Mouse (Mus musculus) G1E (cell line): Measurements from ENCODE around the gene Epha2.

ENCODE experiments used
- CTCF ChIP-seq: IDR thresholded peaks from 2 replicates; pipeline ENCODE4 v1.5.1; 2012; ENCODE audit warnings: low read depth, low read length, inconsistent platforms, mixed read lengths
- GATA1 ChIP-seq: IDR thresholded peaks from 2 replicates; pipeline ENCODE4 v1.6.1; 2012; ENCODE audit warnings: borderline replicate concordance, low read length, inconsistent platforms, mixed read lengths
- POLR2AphosphoS5 ChIP-seq: IDR thresholded peaks from 2 replicates; pipeline ENCODE4 v1.6.1; 2012; ENCODE audit warnings: low read depth, low read length, inconsistent platforms; ENCODE audit not compliant: insufficient replicate concordance
- TAL1 ChIP-seq: conservative IDR thresholded peaks from 2 replicates; pipeline ENCODE4 v1.6.1; 2012; ENCODE audit warnings: low read depth, low read length, inconsistent platforms, mixed read lengths

GRCm38 (mm10) chr4:141300196-141300595 is 844 bp upstream of the Epha2 start:
- TF ChIP-seq CTCF (no peak), TAL1 (no peak), GATA1 (no peak), POLR2AphosphoS5 (no peak)
